Mouse (Mus musculus) erythroblast, embryonic 14.5 days (primary cell): ENCODE measurements around the gene Mpdu1.

ENCODE experiments used
- GATA1 ChIP-seq: IDR thresholded peaks from 2 replicates; pipeline ENCODE4 v1.6.1; 2012; ENCODE audit warnings: low read length, inconsistent platforms, mixed read lengths
- TAL1 ChIP-seq: IDR thresholded peaks from 3 replicates; pipeline ENCODE4 v1.6.1; 2012; ENCODE audit warnings: low read length, inconsistent platforms, mixed read lengths

DNA sequence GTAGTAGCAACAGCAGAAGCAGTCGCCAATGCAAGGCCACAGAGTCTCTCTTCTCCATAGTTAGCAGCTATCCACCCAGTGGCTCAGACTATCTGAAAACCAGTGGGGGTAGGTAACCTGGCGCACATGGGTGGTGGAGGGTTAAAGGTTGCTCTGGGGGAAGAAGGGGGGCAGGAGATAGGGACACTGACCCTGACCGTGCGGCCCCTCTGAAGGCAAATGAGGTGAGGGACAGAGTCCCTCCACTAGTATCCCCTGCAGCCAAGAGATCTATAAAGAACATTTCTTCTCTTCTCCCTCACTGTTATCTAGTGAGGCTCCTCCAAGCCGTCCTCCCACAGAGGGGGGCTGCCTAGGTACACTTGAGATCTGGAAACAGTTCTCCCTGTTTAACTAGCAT is 44.6 kb downstream of the Mpdu1 start, which contains the start of gene Shbg:
- TF ChIP-seq TAL1 (no peak), GATA1 (no peak)
